Mouse (Mus musculus) embryonic facial prominence, embryonic 15.5 days (tissue): Measurements from ENCODE around the gene Polr2a. TPM values are rescaled to one million over a fixed set of nuclear protein-coding genes. Genes with fewer than 3 reads are reported as not detected.
A peak's percentile ranks its signal among the peaks of the same experiment; 100 is the strongest.

ENCODE experiments used
- ATAC-seq: fragments of 200-750 bp; cut with Nextera tagmentation; 2 replicates; pipeline ENCODE4 v1.8.0; 2017; ENCODE audit warnings: low read depth, moderate TSS enrichment; ENCODE audit not compliant: insufficient number of reproducible peaks, low FRiP score, low TSS enrichment
- H3K27ac ChIP-seq: fragments of 300-500 bp; sonication (generic); replicated peaks from 2 replicates; pipeline ENCODE4 v1.5.1; 2015; ENCODE audit warnings: mild to moderate bottlenecking, inconsistent platforms
- H3K27me3 ChIP-seq: fragments of 300-500 bp; sonication (generic); 2 replicates; pipeline ENCODE4 v1.6.1; 2015; ENCODE audit warnings: inconsistent platforms
- H3K36me3 ChIP-seq: fragments of 300-500 bp; sonication (generic); 2 replicates; pipeline ENCODE4 v1.6.1; 2015; ENCODE audit warnings: mild to moderate bottlenecking, inconsistent platforms
- H3K4me1 ChIP-seq: fragments of 300-500 bp; sonication (generic); 2 replicates; pipeline ENCODE4 v1.6.1; 2015; ENCODE audit warnings: inconsistent platforms
- H3K4me2 ChIP-seq: fragments of 300-500 bp; sonication (generic); replicated peaks from 2 replicates; pipeline ENCODE4 v1.6.1; 2015; ENCODE audit warnings: mild to moderate bottlenecking, inconsistent platforms
- H3K4me3 ChIP-seq: fragments of 300-500 bp; sonication (generic); replicated peaks from 2 replicates; pipeline ENCODE4 v1.5.1; 2015; ENCODE audit warnings: mild to moderate bottlenecking, inconsistent platforms
- H3K9ac ChIP-seq: fragments of 300-500 bp; sonication (generic); 2 replicates; pipeline ENCODE4 v1.6.1; 2015; ENCODE audit warnings: inconsistent platforms
- H3K9me3 ChIP-seq: fragments of 300-500 bp; sonication (generic); replicated peaks from 2 replicates; pipeline ENCODE4 v1.6.1; 2016; ENCODE audit warnings: inconsistent platforms
- WGBS: fragments of 180-500 bp; shearing (Covaris S2); methylation state at CpG from one replicate; pipeline ENCODE4 v1.1.7; 2015; 5-methylcytosine and 5-hydroxymethylcytosine counted together
- polyA plus RNA-seq: library from polyadenylated mRNA; unstranded; fragments of >200 nt; fragmentation: Nextera tagmentation; extraction: Ambion mirVana; gene quantifications from 2 replicates; pipeline ENCODE4 v1.2.1, GENCODE M21; 2015

Gene Polr2a
- polyA plus RNA-seq, 1 experiment from 2014 or later: 28.2 TPM

DNA sequence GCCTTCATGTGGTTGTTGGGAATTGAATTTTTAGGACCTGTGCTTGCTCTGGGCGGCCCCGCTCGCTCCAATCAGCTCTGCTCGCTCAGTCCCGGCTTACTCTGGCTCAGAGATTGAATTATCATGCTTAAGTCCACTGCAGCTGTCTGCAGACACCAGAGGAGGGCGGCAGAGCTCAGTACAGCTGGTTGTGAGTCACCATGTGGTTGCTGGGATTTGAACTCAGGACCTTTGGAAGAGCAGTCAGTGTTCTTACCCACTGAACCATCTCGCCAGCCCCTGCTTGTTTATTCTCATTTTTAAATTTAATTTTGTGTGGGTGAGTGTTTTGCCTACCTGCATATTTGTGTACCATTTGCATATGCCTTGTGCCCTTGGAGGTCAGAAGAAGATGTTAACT lies 5.1 kb upstream of the Polr2a start:
- Histone ChIP-seq H3K36me3 (no peaks in the 10 kb centered on the region), H3K27me3 (no peaks in the 10 kb centered on the region), H3K27ac (no peak overlapping the region), H3K4me3 (no peak overlapping the region), H3K9me3 (no peaks in the 10 kb centered on the region), H3K9ac (no peak overlapping the region), H3K4me2 (no peak overlapping the region), H3K4me1 (peaks cover 44% of the 10 kb centered on the region)
- no peak for ATAC-seq
- 65% methylated on average over 7 of the region's 7 CpGs for WGBS

DNA sequence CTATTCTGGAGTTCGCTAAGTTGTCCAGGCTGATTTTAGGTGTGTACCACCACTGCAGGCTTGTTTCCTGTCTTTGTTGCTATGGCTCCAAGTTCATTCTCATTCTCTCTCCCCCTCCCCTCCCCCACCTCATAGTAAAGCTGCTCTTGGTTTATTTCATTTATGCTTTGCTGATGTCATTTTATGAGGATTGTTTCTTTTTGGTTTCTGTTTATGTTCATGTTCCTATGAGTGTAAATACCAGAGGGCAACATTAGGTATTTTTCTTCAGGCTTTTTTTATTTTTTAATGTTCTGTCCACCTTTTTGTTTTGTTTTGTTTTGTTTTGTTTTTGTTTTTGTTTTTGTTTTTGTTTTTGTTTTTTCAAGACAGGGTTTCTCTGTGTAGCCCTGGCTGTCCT lies 3.4 kb upstream of the Polr2a start, which contains the start of gene Slc35g3:
TSS of gene Slc35g3 (minus strand) at position 101 of the 400 bp plus-strand sequence.
- H3K27me3 ChIP-seq: no peaks in the 10 kb centered on the region
- no peak within 1 kb of the TSS for H3K27ac ChIP-seq
- H3K36me3 ChIP-seq: no peaks in the 10 kb centered on the region
- 71% methylated on average over 1 of the region's 1 CpGs for WGBS
- ATAC-seq: no peak
- H3K4me2 ChIP-seq: no peak within 1 kb of the TSS
- peaks cover 37% of the 10 kb centered on the region for H3K4me1 ChIP-seq
- H3K9ac ChIP-seq: no peak within 1 kb of the TSS
- H3K4me3 ChIP-seq: no peak within 1 kb of the TSS
- H3K9me3 ChIP-seq: no peaks in the 10 kb centered on the region

DNA sequence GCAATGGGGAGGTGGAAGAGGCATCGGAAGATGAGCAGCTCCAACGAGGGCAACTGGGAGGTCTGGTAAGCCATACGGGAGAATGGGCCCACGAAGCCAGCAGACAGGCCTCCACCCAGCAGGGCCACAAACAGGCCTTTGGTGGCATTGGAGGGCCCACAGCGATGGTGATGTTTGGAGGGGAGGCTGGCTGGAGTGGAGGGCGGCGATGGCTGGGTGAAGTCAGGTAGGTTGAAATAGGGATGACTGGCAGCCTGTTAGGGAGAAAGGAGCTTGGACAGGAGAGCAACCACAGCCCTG lies 2.4 kb upstream of the Polr2a start:
- no peak for ATAC-seq

DNA sequence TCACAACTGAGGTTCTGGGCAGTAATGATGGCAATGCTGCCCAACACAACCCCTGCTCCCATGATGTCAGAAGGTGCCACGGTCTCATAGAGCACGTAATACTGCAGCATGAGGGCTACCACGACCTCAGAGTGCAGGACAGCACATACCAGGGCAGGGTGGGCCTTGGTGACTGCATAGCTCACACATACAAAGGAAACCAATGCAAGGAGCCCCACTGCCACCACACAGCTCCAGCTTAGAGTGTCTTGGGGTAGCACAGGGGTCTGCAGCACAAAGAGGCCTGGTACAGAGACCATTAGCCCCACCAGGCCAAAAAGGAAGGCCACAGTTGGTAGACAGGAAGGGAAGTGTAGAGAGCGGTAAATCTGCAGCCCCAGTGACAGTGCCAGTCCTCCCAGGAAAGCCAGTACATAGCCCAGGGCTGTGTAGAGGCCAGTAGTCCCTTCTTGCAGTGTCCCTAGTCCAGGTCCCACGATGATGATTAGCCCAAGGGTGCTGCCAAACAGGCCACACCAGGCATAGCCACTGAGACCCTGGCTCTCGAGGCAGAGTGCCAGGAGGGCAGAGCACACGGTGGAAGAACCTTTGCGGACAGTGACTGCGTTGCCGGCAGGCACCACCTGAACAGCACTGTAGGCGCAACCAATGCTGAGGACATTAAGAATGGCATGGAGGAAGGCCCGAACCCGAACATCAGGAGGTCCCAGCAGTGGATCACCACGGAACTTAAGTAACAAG lies 1.9 kb upstream of the Polr2a start:
- peaks cover 40% of the 10 kb centered on the region for H3K4me1 ChIP-seq
- ATAC-seq: no peak
- no peak overlapping the region for H3K4me3 ChIP-seq
- 78% methylated on average over 14 of the region's 14 CpGs for whole genome bisulfite sequencing
- peak overlapping the region; percentile 77; the same call in 1 of the 2 replicates for H3K4me2 ChIP-seq
- no peak overlapping the region for H3K9ac ChIP-seq
- H3K27me3 ChIP-seq: no peaks in the 10 kb centered on the region
- no peaks in the 10 kb centered on the region for H3K36me3 ChIP-seq
- H3K9me3 ChIP-seq: no peaks in the 10 kb centered on the region
- H3K27ac ChIP-seq: peak overlapping the region; percentile 100

More for the DNA sequence above, 2.4 kb upstream of the Polr2a start:
- H3K9ac ChIP-seq: no peak overlapping the region
- peaks cover 38% of the 10 kb centered on the region for H3K4me1 ChIP-seq
- H3K27me3 ChIP-seq: no peaks in the 10 kb centered on the region
- no peak overlapping the region; the same call in 1 of the 2 replicates for H3K27ac ChIP-seq
- no peak overlapping the region for H3K4me2 ChIP-seq
- no peak overlapping the region for H3K4me3 ChIP-seq
- WGBS: 88% methylated on average over 7 of the region's 7 CpGs
- no peaks in the 10 kb centered on the region for H3K9me3 ChIP-seq
- H3K36me3 ChIP-seq: no peaks in the 10 kb centered on the region

DNA sequence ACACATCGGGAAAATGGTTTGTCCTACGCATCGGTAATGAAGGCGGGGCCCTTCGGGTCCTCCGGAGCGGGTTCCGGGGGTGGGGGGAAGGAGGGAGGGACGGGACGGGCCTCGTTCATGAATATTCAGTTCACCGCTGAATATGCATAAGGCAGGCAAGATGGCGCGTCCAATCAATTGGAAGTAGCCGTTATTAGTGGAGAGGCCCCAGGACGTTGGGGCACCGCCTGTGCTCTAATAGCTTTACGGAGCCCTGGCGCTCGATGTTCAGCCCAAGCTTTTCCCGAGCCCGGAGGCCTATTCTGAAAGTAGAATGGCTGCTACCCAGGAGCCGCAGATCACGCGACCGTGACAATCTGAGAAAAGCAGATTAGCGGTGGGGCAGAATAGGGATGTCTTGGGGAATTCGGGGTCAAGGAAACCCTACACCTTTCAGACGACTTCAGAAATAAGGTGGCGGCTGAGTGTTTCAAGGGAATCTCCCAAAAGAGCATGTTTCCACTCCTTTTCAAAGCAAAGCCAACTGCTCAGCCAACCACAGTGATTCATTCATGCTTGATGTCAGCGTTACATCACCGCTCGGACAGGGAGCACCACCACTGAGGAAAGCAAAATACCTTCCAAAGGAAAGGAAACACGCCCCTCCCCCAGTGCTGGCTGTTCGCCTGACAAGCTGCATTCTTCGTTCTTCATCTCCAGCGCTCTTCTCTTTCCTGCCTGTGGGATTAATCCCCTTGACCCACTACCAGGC lies 709 bp upstream of the Polr2a start:
- Histone ChIP-seq H3K27ac (peak overlapping the region; percentile 100), H3K27me3 (no peaks in the 10 kb centered on the region), H3K36me3 (no peaks in the 10 kb centered on the region), H3K9ac (peak overlapping the region; percentile 35), H3K4me1 (peaks cover 42% of the 10 kb centered on the region), H3K4me3 (peak overlapping the region; percentile 60), H3K4me2 (peak overlapping the region; percentile 77), H3K9me3 (no peaks in the 10 kb centered on the region)
- under 1% methylated on average over 37 of the region's 37 CpGs for WGBS
- peak; percentile 88 for ATAC-seq

DNA sequence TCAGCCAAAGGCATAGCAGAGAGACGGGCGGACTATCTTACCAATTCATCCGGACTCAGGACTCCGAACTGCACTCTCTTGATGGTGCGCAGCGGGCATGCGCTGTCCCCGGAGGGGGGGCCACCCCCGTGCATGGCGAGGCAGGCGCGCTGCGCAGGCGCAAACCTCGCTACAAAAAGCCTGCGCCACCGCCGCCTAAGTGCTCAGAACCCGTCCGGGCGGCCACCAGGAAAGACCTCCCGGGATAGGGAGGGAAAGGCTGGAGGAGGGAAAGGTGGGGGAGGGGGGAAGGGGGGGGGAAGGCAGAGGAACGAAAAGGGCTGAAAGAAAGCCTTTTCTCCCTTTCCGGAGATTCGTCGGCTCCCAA lies 364 bp downstream of the Polr2a start:
- Histone ChIP-seq H3K4me1 (peaks cover 45% of the 10 kb centered on the region), H3K27me3 (no peaks in the 10 kb centered on the region), H3K36me3 (no peaks in the 10 kb centered on the region), H3K4me2 (peak overlapping the region; percentile 77), H3K4me3 (peak overlapping the region; percentile 60), H3K9ac (peak overlapping the region; percentile 58), H3K9me3 (no peaks in the 10 kb centered on the region), H3K27ac (peak overlapping the region; percentile 100)
- peak; percentile 89 for ATAC-seq
- under 1% methylated on average over 24 of the region's 26 CpGs for WGBS

DNA sequence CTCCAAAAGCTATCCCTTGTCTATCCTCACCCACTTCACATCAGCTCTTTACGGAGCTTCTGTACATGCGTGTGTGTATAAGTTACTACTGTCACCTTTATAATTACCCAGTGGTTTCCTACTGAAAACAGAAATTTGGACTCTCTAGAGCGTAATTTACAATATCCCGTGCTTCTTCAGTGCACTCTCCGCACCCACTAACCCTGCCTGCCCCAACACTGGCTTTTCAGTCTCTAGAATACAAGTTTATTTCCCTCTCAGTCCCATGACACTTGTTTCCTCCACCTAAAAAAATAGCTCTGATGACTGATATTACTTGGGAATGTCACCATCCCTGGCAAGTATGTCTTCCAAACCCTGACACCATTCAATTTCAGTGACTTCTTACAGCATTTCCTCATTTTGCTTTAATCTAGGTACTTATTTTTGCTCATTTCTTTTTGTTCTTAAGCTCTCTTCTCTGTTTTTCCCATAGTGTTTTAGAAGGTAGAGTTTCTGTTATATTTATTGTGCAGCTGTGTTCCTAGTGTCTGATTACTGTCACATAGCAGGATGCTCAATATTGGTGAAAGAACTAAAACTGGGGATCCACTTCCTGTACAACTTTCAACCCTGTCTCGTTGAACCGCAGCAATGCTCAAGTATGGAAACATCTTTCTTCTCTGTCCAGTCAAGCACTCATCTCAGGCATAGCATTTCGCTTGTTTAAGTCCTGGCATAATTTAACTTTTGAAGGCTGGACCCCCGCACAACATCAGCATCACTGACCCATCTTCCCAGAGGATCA lies 941 bp downstream of the Polr2a start:
- 36% methylated on average over 9 of the region's 9 CpGs for WGBS
- Histone ChIP-seq H3K4me2 (peak overlapping the region; percentile 77), H3K36me3 (no peaks in the 10 kb centered on the region), H3K4me1 (peaks cover 47% of the 10 kb centered on the region), H3K27ac (peak overlapping the region; percentile 100), H3K9me3 (no peaks in the 10 kb centered on the region), H3K9ac (peak overlapping the region; percentile 58), H3K4me3 (peak overlapping the region; percentile 60), H3K27me3 (no peaks in the 10 kb centered on the region)
- ATAC-seq: no peak

DNA sequence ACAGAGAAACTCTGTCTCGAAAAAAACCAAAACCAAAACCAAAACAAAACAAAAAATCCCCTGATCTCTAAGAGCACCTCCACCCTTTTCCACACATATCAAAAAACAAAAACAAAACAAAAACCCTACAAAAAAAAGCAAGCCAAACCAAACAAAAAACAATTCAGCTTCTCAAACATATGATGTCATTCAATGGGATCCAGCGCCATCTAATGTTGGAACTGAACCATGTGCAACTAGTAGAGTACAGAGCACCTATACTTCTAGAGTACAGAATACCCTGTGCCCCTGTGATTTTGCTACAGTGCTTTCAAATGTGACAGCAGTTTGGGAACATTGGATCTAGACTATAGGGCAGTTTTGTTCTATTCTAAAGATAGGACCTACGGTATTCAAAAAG lies 3.7 kb downstream of the Polr2a start:
- H3K9me3 ChIP-seq: no peaks in the 10 kb centered on the region
- 49% methylated on average over 3 of the region's 3 CpGs for WGBS
- no peaks in the 10 kb centered on the region for H3K27me3 ChIP-seq
- no peak overlapping the region for H3K9ac ChIP-seq
- H3K27ac ChIP-seq: no peak overlapping the region
- peak overlapping the region; percentile 18; the same call in 1 of the 2 replicates for H3K4me2 ChIP-seq
- H3K4me3 ChIP-seq: no peak overlapping the region
- peaks cover 34% of the 10 kb centered on the region for H3K4me1 ChIP-seq
- no peak for ATAC-seq
- no peaks in the 10 kb centered on the region for H3K36me3 ChIP-seq

DNA sequence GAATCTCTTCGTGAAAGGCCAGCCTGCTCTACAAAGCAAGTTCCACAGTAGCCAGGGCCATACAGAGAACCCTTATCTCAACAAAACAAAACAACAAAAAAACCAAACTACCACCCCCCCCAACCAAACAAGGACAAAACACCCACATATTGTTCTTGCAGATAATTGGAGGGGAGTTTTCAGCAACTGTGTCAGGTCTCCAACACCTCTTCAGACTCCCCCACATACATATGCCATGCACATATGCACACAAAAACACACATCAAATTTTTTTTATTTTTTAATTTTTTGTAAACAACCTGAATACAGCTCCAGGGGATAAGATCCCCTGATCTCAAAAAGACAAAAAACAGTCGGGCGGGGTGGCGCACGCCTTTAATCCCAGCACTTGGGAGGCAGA lies 4.2 kb downstream of the Polr2a start:
- Histone ChIP-seq H3K9ac (no peak overlapping the region), H3K4me1 (peaks cover 30% of the 10 kb centered on the region), H3K4me2 (no peak overlapping the region), H3K27ac (no peak overlapping the region), H3K27me3 (no peaks in the 10 kb centered on the region), H3K9me3 (no peaks in the 10 kb centered on the region), H3K4me3 (no peak overlapping the region), H3K36me3 (no peaks in the 10 kb centered on the region)
- no peak for ATAC-seq
- 82% methylated on average over 5 of the region's 5 CpGs for WGBS

DNA sequence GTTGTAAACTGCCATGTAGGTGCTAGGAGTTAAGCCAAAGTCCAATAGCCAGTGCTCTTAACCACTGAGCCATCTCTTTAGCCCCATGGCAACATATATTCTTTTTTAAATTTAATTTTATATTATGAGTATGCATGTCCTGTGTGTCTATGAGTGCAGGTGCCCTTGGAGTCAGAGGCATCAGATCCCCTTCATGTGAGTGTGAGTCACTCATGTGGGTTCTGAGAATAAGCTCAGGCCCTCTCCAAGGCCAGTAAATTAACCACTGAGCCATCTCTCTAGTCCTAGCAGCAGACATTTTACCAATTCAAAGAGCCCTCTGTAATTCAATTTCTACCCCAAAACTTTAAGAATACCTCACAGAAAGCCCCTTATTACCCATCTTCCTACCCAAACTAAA lies 5.8 kb downstream of the Polr2a start:
- Histone ChIP-seq H3K4me1 (peaks cover 29% of the 10 kb centered on the region), H3K36me3 (peaks cover 6% of the 10 kb centered on the region), H3K9me3 (no peaks in the 10 kb centered on the region), H3K4me2 (no peak overlapping the region), H3K27ac (no peak overlapping the region), H3K4me3 (no peak overlapping the region), H3K27me3 (no peaks in the 10 kb centered on the region), H3K9ac (no peak overlapping the region)
- ATAC-seq: no peak

DNA sequence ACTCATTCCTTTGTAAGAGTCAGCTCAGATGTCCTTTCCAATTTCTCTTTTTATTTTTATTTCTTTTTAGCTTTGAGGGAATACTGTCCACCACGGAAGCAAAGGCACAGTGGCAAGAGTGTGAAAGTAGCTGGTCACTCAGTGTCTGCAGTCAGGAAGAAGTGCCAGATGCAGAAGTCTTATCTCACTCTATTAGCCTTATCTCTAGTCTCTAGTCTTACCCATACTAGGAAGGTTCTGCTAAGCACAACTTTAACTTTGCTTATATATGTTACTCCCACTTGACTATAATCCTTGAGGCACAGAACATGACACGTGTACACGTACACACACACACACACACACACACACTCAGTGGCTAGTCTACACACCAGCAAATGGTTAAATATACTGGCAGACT lies 6.8 kb downstream of the Polr2a start:
- Histone ChIP-seq H3K4me2 (no peak overlapping the region), H3K9ac (no peak overlapping the region), H3K27me3 (no peaks in the 10 kb centered on the region), H3K27ac (no peak overlapping the region), H3K4me3 (no peak overlapping the region), H3K36me3 (peaks cover 15% of the 10 kb centered on the region), H3K9me3 (no peaks in the 10 kb centered on the region), H3K4me1 (peaks cover 23% of the 10 kb centered on the region)
- no peak for ATAC-seq
- WGBS: 77% methylated on average over 3 of the region's 3 CpGs
